Mouse (Mus musculus) kidney, embryonic 14.5 days (tissue): Measurements from ENCODE around the gene Thap8. TPM values are rescaled to one million over a fixed set of nuclear protein-coding genes. Genes with fewer than 3 reads are reported as not detected.

ENCODE experiments used
- ATAC-seq: fragments of 200-750 bp; cut with Nextera tagmentation; 2 replicates; pipeline ENCODE4 v1.8.0; 2017; ENCODE audit warnings: moderate number of reproducible peaks, mild to moderate bottlenecking, moderate TSS enrichment, moderate library complexity; ENCODE audit not compliant: low FRiP score, low TSS enrichment
- H3K27ac ChIP-seq: fragments of 300-500 bp; sonication (generic); 2 replicates; pipeline ENCODE4 v1.5.1; 2014; ENCODE audit warnings: low read depth, mild to moderate bottlenecking, low read length, moderate library complexity, mixed read lengths
- H3K27me3 ChIP-seq: fragments of 300-500 bp; sonication (generic); 2 replicates; pipeline ENCODE4 v1.6.1; 2014; ENCODE audit warnings: mild to moderate bottlenecking, low read length; ENCODE audit not compliant: control insufficient read depth, insufficient read depth
- H3K36me3 ChIP-seq: fragments of 300-500 bp; sonication (generic); 2 replicates; pipeline ENCODE4 v1.6.1; 2014; ENCODE audit warnings: low read length, mixed read lengths; ENCODE audit not compliant: control insufficient read depth, insufficient read depth
- H3K4me1 ChIP-seq: fragments of 300-500 bp; sonication (generic); 2 replicates; pipeline ENCODE4 v1.6.1; 2014; ENCODE audit warnings: low read length, mixed read lengths; ENCODE audit not compliant: control insufficient read depth, insufficient read depth
- H3K4me2 ChIP-seq: fragments of 300-500 bp; sonication (generic); replicated peaks from 2 replicates; pipeline ENCODE4 v1.6.1; 2014; ENCODE audit warnings: low read depth, mild to moderate bottlenecking, low read length
- H3K4me3 ChIP-seq: fragments of 300-500 bp; sonication (generic); 2 replicates; pipeline ENCODE4 v1.5.1; 2014; ENCODE audit warnings: mild to moderate bottlenecking, low read length
- H3K9ac ChIP-seq: fragments of 300-500 bp; sonication (generic); 2 replicates; pipeline ENCODE4 v1.6.1; 2014; ENCODE audit warnings: low read depth, mild to moderate bottlenecking, low read length, moderate library complexity
- H3K9me3 ChIP-seq: fragments of 300-500 bp; sonication (generic); 2 replicates; pipeline ENCODE4 v1.6.1; 2016; ENCODE audit warnings: low read length; ENCODE audit not compliant: control insufficient read depth
- WGBS: fragments of 180-500 bp; shearing (Covaris S2); extraction: QIAGEN DNeasy Blood & Tissue Kit; methylation state at CpG from one replicate; pipeline ENCODE4 v1.1.7; 2014; 5-methylcytosine and 5-hydroxymethylcytosine counted together
- polyA plus RNA-seq: library from polyadenylated mRNA; unstranded; fragments of >200 nt; fragmentation: Nextera tagmentation; extraction: Ambion mirVana; gene quantifications from 2 replicates; pipeline ENCODE4 v1.2.1, GENCODE M21; 2014

The Thap8 gene
- polyA plus RNA-seq, 1 experiment from 2014 or later: 0.22 TPM

DNA sequence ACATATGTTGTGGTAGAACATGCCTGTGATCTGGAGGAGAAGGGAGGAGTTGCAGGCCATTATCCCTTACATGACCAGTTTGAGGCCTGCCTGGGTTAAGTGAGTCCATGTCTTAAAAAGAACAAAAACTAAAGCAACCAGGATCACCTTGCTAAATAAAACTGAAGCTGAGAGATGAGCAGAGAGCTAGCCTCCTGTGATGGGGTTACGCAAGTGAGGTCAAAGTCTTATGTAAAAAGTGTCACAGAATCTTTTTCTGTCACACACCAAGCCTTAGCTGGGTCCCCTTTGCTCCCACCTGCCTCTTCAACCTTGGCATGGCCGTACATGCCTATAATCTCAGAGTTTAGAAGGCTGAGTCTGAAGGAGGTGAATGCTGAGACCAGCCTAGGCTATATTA is 41.1 kb downstream of the Thap8 start:
- no peak for ATAC-seq
- WGBS: 82% methylated on average over 2 of the region's 2 CpGs
- Histone ChIP-seq H3K27ac (no peak overlapping the region), H3K4me1 (peaks cover 13% of the 10 kb centered on the region), H3K27me3 (no peaks in the 10 kb centered on the region), H3K4me2 (peak overlapping the region; percentile 79), H3K9me3 (peaks cover 3% of the 10 kb centered on the region; the same call in 1 of the 2 replicates), H3K9ac (no peak overlapping the region), H3K4me3 (peak overlapping the region; percentile 82; the same call in 1 of the 2 replicates), H3K36me3 (no peaks in the 10 kb centered on the region)

DNA sequence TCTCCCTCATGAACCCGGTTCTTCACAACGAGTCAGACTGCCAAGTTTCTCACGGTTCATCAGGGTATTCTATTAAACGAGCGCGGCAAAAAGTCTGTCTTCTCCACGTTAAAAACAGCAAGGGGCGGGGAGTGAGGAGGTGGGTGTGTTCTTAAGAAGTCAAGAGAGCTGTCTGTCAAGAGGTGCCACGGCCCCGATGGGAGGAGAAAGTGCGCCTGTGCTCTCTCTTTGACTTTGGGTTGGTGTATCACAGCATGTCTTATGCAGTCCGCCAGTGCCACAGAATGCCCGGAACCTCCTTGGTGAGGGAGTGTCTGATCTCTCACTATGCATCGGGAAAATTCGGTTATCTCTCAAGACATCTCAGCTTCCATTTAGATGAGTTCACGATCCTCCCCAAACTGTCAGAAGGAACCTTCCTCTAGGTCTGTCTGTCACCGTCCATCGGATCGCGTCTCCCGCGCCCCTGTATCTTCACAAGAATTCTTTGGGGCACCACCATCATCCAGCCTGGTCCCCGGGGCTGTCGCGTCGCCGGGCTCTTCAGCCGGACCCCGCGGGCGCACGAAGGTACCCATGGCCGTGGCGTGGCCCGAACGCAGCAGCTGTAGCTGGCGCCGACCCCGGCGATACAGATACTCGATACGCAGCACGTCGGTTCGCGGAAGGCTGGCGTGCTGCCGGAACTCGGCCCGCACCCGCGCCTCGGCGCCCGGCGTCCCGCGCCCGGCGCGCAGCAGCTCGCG is 41.8 kb downstream of the Thap8 start, which contains the start of gene E130208F15Rik:
E130208F15Rik (plus strand) TSS at position 202 of the 746 bp plus-strand sequence.
- peak; percentile 65 for ATAC-seq
- H3K4me2 ChIP-seq: peak within 1 kb of the TSS; percentile 79
- no peaks in the 10 kb centered on the region for H3K36me3 ChIP-seq
- H3K4me3 ChIP-seq: peak within 1 kb of the TSS; percentile 82
- peak within 1 kb of the TSS; percentile 78 for H3K9ac ChIP-seq
- peaks cover 13% of the 10 kb centered on the region for H3K4me1 ChIP-seq
- peaks cover 3% of the 10 kb centered on the region; the same call in 1 of the 2 replicates for H3K9me3 ChIP-seq
- WGBS: under 1% methylated on average over 63 of the region's 63 CpGs
- no peaks in the 10 kb centered on the region for H3K27me3 ChIP-seq
- peak within 1 kb of the TSS; percentile 84 for H3K27ac ChIP-seq

DNA sequence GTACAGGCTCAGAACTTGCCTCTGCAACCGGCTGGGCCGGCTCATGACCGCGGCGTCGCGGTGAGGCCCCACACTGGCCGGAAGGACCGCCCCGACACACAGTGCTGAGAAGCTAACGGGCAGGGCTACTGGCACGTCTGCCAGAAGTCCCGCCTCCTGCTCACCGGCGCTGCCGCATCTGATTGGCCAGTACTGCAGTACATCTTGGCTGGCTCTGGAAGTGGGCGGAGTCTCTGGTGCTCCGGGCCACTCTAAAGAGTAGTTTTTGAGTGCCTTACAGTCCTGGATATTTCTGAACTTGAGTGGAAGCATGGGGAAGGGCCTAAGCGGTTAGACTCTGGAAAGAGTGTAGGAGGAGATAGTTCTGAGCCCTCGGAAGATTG is 42.4 kb downstream of the Thap8 start:
- peak overlapping the region; percentile 84 for H3K27ac ChIP-seq
- peaks cover 16% of the 10 kb centered on the region for H3K4me1 ChIP-seq
- peak; percentile 98 for ATAC-seq
- H3K4me2 ChIP-seq: peak overlapping the region; percentile 79
- no peaks in the 10 kb centered on the region for H3K27me3 ChIP-seq
- H3K9me3 ChIP-seq: peaks cover 3% of the 10 kb centered on the region; the same call in 1 of the 2 replicates
- peak overlapping the region; percentile 82 for H3K4me3 ChIP-seq
- no peaks in the 10 kb centered on the region for H3K36me3 ChIP-seq
- peak overlapping the region; percentile 78 for H3K9ac ChIP-seq
- under 1% methylated on average over 20 of the region's 20 CpGs for WGBS

DNA sequence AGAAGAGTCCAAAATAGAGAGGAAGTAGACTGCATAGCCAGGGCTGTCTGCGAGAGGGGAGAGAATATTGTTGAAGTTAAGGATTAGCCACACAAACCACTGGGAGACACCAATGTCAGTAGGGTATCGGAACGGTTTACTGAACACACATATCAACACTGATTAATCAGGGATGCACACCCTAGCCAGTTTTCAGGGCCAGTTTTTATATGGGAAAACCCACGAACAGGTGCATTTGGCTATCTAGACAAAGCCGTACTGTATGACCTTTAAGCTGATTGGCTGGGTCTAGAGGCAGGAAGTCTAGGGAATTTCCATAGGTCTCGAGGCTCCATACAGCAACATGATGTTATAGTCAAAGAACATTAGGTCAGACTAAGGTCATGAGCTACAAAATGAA is 43.0 kb downstream of the Thap8 start:
- Histone ChIP-seq H3K36me3 (no peaks in the 10 kb centered on the region), H3K9me3 (peaks cover 3% of the 10 kb centered on the region; the same call in 1 of the 2 replicates), H3K4me1 (peaks cover 19% of the 10 kb centered on the region), H3K4me3 (peak overlapping the region; percentile 82), H3K27me3 (no peaks in the 10 kb centered on the region), H3K27ac (peak overlapping the region; percentile 81), H3K9ac (peak overlapping the region; percentile 43; the same call in 1 of the 2 replicates), H3K4me2 (peak overlapping the region; percentile 48)
- no peak for ATAC-seq
- WGBS: 40% methylated on average over 6 of the region's 6 CpGs

DNA sequence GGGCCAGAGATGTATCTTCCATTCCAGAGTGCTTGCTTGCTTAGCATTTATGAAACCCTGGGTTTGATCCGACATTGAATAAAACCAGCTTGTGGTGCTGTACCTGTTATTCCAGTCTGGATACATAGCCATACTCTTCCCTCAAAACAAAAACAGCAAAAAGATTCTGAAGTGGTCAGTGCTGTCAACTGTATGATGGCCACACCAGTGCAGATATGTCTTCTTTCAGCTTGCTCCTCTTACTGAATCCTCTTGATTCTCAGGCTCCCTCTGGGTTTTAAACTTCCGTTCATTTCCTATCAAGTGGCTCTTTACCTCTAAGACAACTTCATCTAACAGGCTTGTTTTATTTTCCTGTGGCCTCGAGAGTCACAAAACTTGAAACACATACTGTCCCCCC is 43.9 kb downstream of the Thap8 start, which contains the start of gene Sdhaf1:
Sdhaf1 (minus strand) TSS at position 101 of the 400 bp plus-strand sequence.
- Histone ChIP-seq H3K27ac (peak within 1 kb of the TSS; percentile 81), H3K4me2 (peak within 1 kb of the TSS; percentile 48), H3K9me3 (peaks cover 3% of the 10 kb centered on the region; the same call in 1 of the 2 replicates), H3K9ac (peak within 1 kb of the TSS; percentile 43; the same call in 1 of the 2 replicates), H3K36me3 (no peaks in the 10 kb centered on the region), H3K4me3 (peak within 1 kb of the TSS; percentile 82), H3K27me3 (no peaks in the 10 kb centered on the region), H3K4me1 (peaks cover 19% of the 10 kb centered on the region)
- 78% methylated on average over 3 of the region's 3 CpGs for WGBS
- ATAC-seq: no peak

DNA sequence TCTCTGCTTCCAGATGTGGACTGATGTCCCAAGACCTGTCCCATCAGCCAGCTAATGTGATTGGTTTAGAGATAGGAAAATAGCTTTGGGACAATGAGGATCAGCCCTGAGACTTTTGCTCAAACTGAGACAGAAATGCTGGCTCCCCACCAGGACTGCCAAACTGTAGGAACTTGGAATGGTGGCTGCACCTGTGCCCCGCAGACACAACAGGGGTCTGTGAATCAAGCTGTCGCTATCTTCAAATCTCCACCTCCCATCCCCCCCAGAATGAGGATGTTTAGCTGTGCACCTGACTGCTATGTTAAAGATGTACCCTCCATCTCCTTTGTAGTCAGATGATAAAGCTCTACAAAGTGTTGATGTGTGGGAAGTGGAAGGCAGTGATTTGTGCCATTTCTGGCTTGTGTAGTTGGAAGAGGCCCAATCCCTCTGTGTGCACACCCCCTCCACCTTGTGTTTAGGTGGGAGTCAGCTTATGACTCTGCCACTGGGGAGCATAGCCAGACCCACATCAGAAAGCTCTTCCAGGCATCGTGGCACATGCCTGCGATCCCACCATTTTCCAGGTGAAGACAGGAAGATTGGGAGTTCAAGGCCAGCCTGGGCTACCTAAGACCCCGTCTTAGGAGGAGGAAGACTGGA is 44.5 kb downstream of the Thap8 start:
- no peak overlapping the region for H3K4me3 ChIP-seq
- H3K27me3 ChIP-seq: no peaks in the 10 kb centered on the region
- H3K27ac ChIP-seq: no peak overlapping the region
- H3K4me2 ChIP-seq: no peak overlapping the region
- WGBS: 89% methylated on average over 5 of the region's 5 CpGs
- no peak overlapping the region for H3K9ac ChIP-seq
- H3K9me3 ChIP-seq: peaks cover 3% of the 10 kb centered on the region; the same call in 1 of the 2 replicates
- ATAC-seq: no peak
- H3K36me3 ChIP-seq: no peaks in the 10 kb centered on the region
- peaks cover 19% of the 10 kb centered on the region for H3K4me1 ChIP-seq

DNA sequence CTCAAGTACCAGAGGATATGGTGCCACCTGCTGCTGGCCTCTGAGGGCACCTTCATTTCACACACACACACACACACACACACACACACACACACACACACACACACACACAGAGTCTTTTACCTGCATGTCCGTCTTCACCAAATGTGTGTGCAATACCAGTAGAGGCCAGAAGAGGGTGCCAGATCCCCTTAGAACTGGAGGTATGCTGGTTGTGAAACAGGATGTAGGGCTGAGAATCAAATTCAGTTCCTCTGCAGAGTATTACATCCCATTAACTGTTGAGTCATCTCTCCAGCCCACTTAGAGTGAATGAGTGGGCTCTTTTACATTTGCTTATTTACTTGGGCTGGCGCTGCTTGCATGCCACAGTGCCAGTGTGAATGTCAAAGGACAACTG is 45.5 kb downstream of the Thap8 start:
- Histone ChIP-seq H3K27me3 (no peaks in the 10 kb centered on the region), H3K4me1 (peaks cover 19% of the 10 kb centered on the region), H3K4me2 (no peak overlapping the region), H3K9ac (no peak overlapping the region), H3K36me3 (no peaks in the 10 kb centered on the region), H3K27ac (no peak overlapping the region), H3K4me3 (no peak overlapping the region), H3K9me3 (peaks cover 3% of the 10 kb centered on the region; the same call in 1 of the 2 replicates)
- 44% methylated on average over 2 of the region's 2 CpGs for WGBS
- ATAC-seq: no peak

DNA sequence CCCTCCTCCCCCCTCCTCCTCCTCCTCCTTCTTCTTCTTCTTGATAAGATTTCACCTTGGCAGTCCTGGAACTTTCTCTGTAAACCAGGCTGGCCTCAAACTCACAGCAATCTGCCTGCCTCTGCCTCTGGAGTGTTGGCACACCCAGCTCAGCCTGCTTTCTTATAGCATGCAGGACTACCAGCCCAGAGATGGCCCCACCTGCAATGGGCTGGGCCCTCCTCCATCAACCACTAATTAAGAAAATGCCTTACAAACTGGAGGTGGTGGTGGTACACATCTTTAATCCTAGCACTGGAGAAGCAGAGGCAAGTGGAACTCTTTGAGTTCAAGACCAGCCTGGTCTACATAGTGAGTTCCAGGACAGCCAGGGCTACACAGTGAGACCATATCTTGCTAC is 46.5 kb downstream of the Thap8 start:
- Histone ChIP-seq H3K4me2 (no peak overlapping the region), H3K27me3 (no peaks in the 10 kb centered on the region), H3K9me3 (peaks cover 3% of the 10 kb centered on the region; the same call in 1 of the 2 replicates), H3K36me3 (no peaks in the 10 kb centered on the region), H3K27ac (no peak overlapping the region), H3K4me3 (no peak overlapping the region), H3K4me1 (peaks cover 12% of the 10 kb centered on the region), H3K9ac (no peak overlapping the region)
- no peak for ATAC-seq

DNA sequence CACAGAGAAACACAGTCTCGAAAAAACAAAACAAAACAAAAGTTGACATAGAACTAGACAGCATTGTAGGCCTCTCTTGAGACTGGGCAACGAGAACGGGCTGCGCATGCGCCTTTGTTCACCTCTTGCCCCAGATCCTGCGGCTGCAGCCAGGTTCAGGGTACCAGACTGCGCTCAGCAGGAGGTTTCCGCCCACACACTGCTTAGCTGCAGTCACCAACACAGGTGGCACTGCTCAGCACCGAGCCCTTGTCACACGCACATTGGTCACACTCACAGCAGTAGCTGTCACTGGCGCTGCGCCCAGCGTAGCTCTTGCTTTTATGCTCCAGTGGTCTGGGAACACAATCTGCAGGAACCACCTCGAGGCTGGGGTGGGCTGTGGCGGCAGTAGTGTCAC is 47.2 kb downstream of the Thap8 start:
- no peaks in the 10 kb centered on the region for H3K27me3 ChIP-seq
- ATAC-seq: peak; percentile 43
- H3K9ac ChIP-seq: no peak overlapping the region
- H3K36me3 ChIP-seq: no peaks in the 10 kb centered on the region
- 32% methylated on average over 15 of the region's 15 CpGs for WGBS
- H3K4me3 ChIP-seq: no peak overlapping the region
- H3K9me3 ChIP-seq: peaks cover 3% of the 10 kb centered on the region; the same call in 1 of the 2 replicates
- no peak overlapping the region for H3K4me2 ChIP-seq
- H3K4me1 ChIP-seq: peaks cover 11% of the 10 kb centered on the region; the same call in 1 of the 2 replicates
- 0 out of 2 replicates have a peak overlapping the region, but pooled peaks have one; percentile 17 for H3K27ac ChIP-seq
